Mouse (Mus musculus) hindbrain, embryonic 11.5 days (tissue): ENCODE measurements around the gene Zfp536. TPM values are rescaled to one million over a fixed set of nuclear protein-coding genes. Genes with fewer than 3 reads are reported as not detected.
"Not testable (repeated sequence)": the region's sequence is repeated elsewhere in the genome, so short reads cannot be mapped to it uniquely, and the experiment has no call there.

Source experiments
- ATAC-seq: fragments of 200-750 bp; cut with Nextera tagmentation; 2 replicates; pipeline ENCODE4 v1.8.0; 2017; ENCODE audit warnings: mild to moderate bottlenecking, moderate TSS enrichment, moderate library complexity; ENCODE audit not compliant: low FRiP score
- DNase-seq: peaks from one replicate; pipeline ENCODE4 v3.0.0-alpha.2; 2015; ENCODE audit warnings: low spot score
- H3K27ac ChIP-seq: fragments of 300-500 bp; sonication (generic); 2 replicates; pipeline ENCODE4 v1.5.1; 2014; ENCODE audit warnings: mild to moderate bottlenecking, low read depth, low read length
- H3K27me3 ChIP-seq: fragments of 300-500 bp; sonication (generic); 2 replicates; pipeline ENCODE4 v1.6.1; 2014; ENCODE audit warnings: mild to moderate bottlenecking, low read length, moderate library complexity, mixed read lengths; ENCODE audit not compliant: control insufficient read depth, insufficient read depth
- H3K36me3 ChIP-seq: fragments of 300-500 bp; sonication (generic); 2 replicates; pipeline ENCODE4 v1.6.1; 2014; ENCODE audit warnings: mild to moderate bottlenecking, low read length, moderate library complexity, mixed read lengths; ENCODE audit not compliant: control insufficient read depth, insufficient read depth
- H3K4me1 ChIP-seq: fragments of 300-500 bp; sonication (generic); replicated peaks from 2 replicates; pipeline ENCODE4 v1.6.1; 2014; ENCODE audit warnings: low read length, mixed read lengths; ENCODE audit not compliant: control insufficient read depth, insufficient read depth
- H3K4me2 ChIP-seq: fragments of 300-500 bp; sonication (generic); replicated peaks from 2 replicates; pipeline ENCODE4 v1.6.1; 2014; ENCODE audit warnings: mild to moderate bottlenecking, low read depth, low read length
- H3K4me3 ChIP-seq: fragments of 300-500 bp; sonication (generic); 2 replicates; pipeline ENCODE4 v1.5.1; 2014; ENCODE audit warnings: low read depth, low read length
- H3K9ac ChIP-seq: fragments of 300-500 bp; sonication (generic); 2 replicates; pipeline ENCODE4 v1.6.1; 2014; ENCODE audit warnings: low read depth, low read length
- H3K9me3 ChIP-seq: fragments of 300-500 bp; sonication (generic); 2 replicates; pipeline ENCODE4 v1.6.1; 2016; ENCODE audit warnings: low read length; ENCODE audit not compliant: control insufficient read depth
- WGBS: fragments of 180-500 bp; shearing (Covaris S2); extraction: QIAGEN DNeasy Blood & Tissue Kit; methylation state at CpG from one replicate; pipeline ENCODE4 v1.1.7; 2014; 5-methylcytosine and 5-hydroxymethylcytosine counted together
- polyA plus RNA-seq: library from polyadenylated mRNA; unstranded; fragments of >200 nt; fragmentation: Nextera tagmentation; extraction: Ambion mirVana; gene quantifications from 2 replicates; pipeline ENCODE4 v1.2.1, GENCODE M21; 2014

Gene Zfp536
- polyA plus RNA-seq, 1 experiment from 2014 or later = 34.2 TPM

- no peak overlapping the region for H3K4me3 ChIP-seq
- H3K4me2 ChIP-seq = no peak overlapping the region
- H3K4me1 ChIP-seq = no peaks in the 10 kb centered on the region; the same call in 1 of the 2 replicates
- no peak overlapping the region for H3K9ac ChIP-seq
- ATAC-seq = no peak
- no peaks in the 10 kb centered on the region for H3K27me3 ChIP-seq
- H3K27ac ChIP-seq = no peak overlapping the region
- H3K9me3 ChIP-seq = no peaks in the 10 kb centered on the region
- 87% methylated on average over 4 of the region's 4 CpGs for WGBS
- H3K36me3 ChIP-seq = no peaks in the 10 kb centered on the region
- DNase-seq = no peak
Observed at GRCm38 (mm10) chr7:37721676-37722075, 51.8 kb downstream of the Zfp536 start.

DNA sequence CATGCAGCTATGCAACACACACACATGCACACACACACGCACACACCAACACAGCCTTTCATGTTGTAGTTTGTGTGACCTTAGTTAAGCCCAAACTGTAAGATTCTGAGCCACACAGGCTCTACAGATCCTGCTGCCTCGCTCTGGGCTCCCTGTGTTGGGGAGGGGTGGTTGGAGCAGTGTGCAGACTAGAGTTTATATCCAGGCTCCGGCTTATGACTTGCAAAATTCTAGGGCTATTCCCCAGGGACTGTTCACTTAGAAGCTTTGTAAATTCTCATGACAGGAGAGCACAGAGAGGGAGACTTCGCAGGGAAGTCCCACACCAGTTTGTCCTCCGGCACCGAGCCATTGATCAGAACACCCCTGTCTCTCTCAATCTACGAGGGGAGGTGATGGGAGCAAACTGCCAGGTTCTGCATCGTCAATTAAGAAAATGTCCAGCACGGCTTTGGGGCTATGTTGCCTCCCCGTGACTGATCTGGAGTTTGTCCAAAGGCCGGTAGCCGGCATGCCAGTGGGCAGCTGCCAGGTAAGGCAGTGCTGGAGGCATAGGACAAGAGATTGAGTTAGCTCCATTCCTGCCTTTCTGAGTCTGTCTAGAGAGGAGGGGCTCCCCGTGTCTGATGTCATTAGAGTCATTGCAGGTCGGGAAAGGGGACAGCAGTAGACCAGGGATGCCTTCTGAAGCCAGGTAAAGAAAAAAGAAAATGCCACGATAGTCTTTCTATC, 54.6 kb downstream of the Zfp536 start:
- Histone ChIP-seq H3K9ac (no peak overlapping the region), H3K4me2 (no peak overlapping the region), H3K36me3 (no peaks in the 10 kb centered on the region), H3K27ac (no peak overlapping the region), H3K27me3 (no peaks in the 10 kb centered on the region), H3K9me3 (no peaks in the 10 kb centered on the region), H3K4me3 (no peak overlapping the region), H3K4me1 (no peaks in the 10 kb centered on the region; the same call in 1 of the 2 replicates)
- DNase-seq (no peak), ATAC-seq (0 out of 2 replicates have a peak, but pooled peaks have one; percentile 18)
- 72% methylated on average over 15 of the region's 15 CpGs for WGBS

DNA sequence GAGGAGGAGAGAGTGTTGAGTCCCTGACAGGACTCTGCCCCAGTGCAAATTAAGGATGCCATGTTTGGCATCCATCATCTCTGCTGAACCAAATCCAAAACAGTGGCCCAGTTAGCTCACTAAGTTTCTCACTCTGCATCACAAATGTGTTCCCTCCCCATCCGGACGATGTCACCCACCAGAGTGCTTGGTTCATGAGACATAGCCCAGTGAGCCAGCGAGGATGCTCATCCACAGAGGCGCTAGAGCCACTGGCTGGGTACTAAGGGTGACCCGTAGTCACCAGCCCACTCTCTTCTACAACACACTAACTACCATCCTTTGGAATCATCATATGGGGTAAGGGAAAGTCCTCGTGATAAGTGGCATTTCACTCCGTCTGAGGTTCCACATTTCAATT, 56.4 kb downstream of the Zfp536 start:
- ATAC-seq = no peak
- no peaks in the 10 kb centered on the region; the same call in 1 of the 2 replicates for H3K4me1 ChIP-seq
- H3K9me3 ChIP-seq = no peaks in the 10 kb centered on the region
- DNase-seq = no peak
- H3K4me2 ChIP-seq = no peak overlapping the region
- H3K36me3 ChIP-seq = no peaks in the 10 kb centered on the region
- H3K27me3 ChIP-seq = no peaks in the 10 kb centered on the region
- H3K4me3 ChIP-seq = no peak overlapping the region
- WGBS = 92% methylated on average over 7 of the region's 7 CpGs
- no peak overlapping the region for H3K9ac ChIP-seq
- H3K27ac ChIP-seq = no peak overlapping the region

DNA sequence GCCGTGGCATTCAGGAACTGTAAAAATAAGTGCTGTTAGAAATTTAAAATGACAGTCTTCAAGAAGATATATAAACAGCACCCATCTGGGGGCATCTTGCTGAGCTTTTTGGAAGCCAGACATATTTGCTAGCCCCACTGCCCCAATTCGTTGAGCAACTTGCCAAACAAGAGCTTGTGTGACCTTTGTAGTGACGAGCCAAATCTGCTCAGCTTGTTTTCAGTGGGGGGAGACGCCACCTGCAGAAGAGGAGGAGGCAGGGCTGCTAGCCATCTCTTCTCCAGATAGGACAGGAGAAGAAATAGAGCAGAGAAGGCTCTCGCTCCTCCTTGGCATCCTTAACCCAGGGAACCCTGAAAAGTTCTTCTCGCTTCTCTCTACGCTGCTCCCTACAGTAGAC, 56.8 kb downstream of the Zfp536 start:
- H3K4me2 ChIP-seq = no peak overlapping the region
- no peak overlapping the region for H3K9ac ChIP-seq
- no peak overlapping the region for H3K27ac ChIP-seq
- H3K4me3 ChIP-seq = no peak overlapping the region
- DNase-seq = no peak
- no peak for ATAC-seq
- H3K27me3 ChIP-seq = no peaks in the 10 kb centered on the region
- 81% methylated on average over 7 of the region's 7 CpGs for WGBS
- no peaks in the 10 kb centered on the region; the same call in 1 of the 2 replicates for H3K4me1 ChIP-seq
- H3K36me3 ChIP-seq = no peaks in the 10 kb centered on the region
- H3K9me3 ChIP-seq = no peaks in the 10 kb centered on the region

GRCm38 (mm10) chr7:37704464-37704863, 69.0 kb downstream of the Zfp536 start:
- no peak overlapping the region for H3K4me2 ChIP-seq
- no peak overlapping the region for H3K4me3 ChIP-seq
- no peak for DNase-seq
- no peaks in the 10 kb centered on the region for H3K9me3 ChIP-seq
- H3K36me3 ChIP-seq = no peaks in the 10 kb centered on the region
- no peak for ATAC-seq
- H3K27ac ChIP-seq = no peak overlapping the region
- H3K27me3 ChIP-seq = no peaks in the 10 kb centered on the region
- 93% methylated on average over 9 of the region's 9 CpGs for WGBS
- H3K4me1 ChIP-seq = 0 out of 2 replicates have a peak, but pooled peaks cover 2% of the 10 kb centered on the region
- no peak overlapping the region for H3K9ac ChIP-seq

- not testable (repeated sequence) for H3K4me2 ChIP-seq, H3K9ac ChIP-seq, H3K27ac ChIP-seq, H3K9me3 ChIP-seq, DNase-seq, H3K36me3 ChIP-seq, H3K4me1 ChIP-seq, H3K27me3 ChIP-seq, H3K4me3 ChIP-seq, ATAC-seq
- 94% methylated on average over 3 of the region's 3 CpGs for WGBS
Observed at GRCm38 (mm10) chr7:37697378-37697777, 76.1 kb downstream of the Zfp536 start.

GRCm38 (mm10) chr7:37695066-37695465, 78.4 kb downstream of the Zfp536 start:
- Histone ChIP-seq H3K27ac (0 out of 2 replicates have a peak overlapping the region, but pooled peaks have one; percentile 11), H3K27me3 (no peaks in the 10 kb centered on the region), H3K4me1 (0 out of 2 replicates have a peak, but pooled peaks cover 3% of the 10 kb centered on the region), H3K9me3 (no peaks in the 10 kb centered on the region), H3K36me3 (no peaks in the 10 kb centered on the region), H3K4me3 (no peak overlapping the region), H3K4me2 (no peak overlapping the region), H3K9ac (no peak overlapping the region)
- WGBS = 56% methylated on average over 5 of the region's 5 CpGs
- ATAC-seq (0 out of 2 replicates have a peak, but pooled peaks have one; percentile 28), DNase-seq (no peak)

- Histone ChIP-seq H3K36me3 (no peaks in the 10 kb centered on the region), H3K4me1 (0 out of 2 replicates have a peak, but pooled peaks cover 4% of the 10 kb centered on the region), H3K27me3 (no peaks in the 10 kb centered on the region), H3K4me2 (0 out of 2 replicates have a peak overlapping the region, but pooled peaks have one; percentile 14), H3K9ac (no peak overlapping the region), H3K4me3 (no peak overlapping the region), H3K9me3 (no peaks in the 10 kb centered on the region), H3K27ac (peak overlapping the region; percentile 80)
- DNase-seq = peak; percentile 54
- ATAC-seq = peak; percentile 51
- WGBS = 38% methylated on average over 10 of the region's 10 CpGs
Observed at GRCm38 (mm10) chr7:37690606-37691005, 82.8 kb downstream of the Zfp536 start.
